Mouse (Mus musculus): Measurements from ENCODE around the gene Cdc20b. TPM values are rescaled to one million over a fixed set of nuclear protein-coding genes. Genes with fewer than 3 reads are reported as not detected.
A peak's percentile ranks its signal among the peaks of the same experiment; 100 is the strongest.
"Not testable (repeated sequence)": the region's sequence is repeated elsewhere in the genome, so short reads cannot be mapped to it uniquely, and the experiment has no call there.

Gene Cdc20b
- polyA plus RNA-seq, 1 experiment from 2014 or later = 0.47 TPM

DNA sequence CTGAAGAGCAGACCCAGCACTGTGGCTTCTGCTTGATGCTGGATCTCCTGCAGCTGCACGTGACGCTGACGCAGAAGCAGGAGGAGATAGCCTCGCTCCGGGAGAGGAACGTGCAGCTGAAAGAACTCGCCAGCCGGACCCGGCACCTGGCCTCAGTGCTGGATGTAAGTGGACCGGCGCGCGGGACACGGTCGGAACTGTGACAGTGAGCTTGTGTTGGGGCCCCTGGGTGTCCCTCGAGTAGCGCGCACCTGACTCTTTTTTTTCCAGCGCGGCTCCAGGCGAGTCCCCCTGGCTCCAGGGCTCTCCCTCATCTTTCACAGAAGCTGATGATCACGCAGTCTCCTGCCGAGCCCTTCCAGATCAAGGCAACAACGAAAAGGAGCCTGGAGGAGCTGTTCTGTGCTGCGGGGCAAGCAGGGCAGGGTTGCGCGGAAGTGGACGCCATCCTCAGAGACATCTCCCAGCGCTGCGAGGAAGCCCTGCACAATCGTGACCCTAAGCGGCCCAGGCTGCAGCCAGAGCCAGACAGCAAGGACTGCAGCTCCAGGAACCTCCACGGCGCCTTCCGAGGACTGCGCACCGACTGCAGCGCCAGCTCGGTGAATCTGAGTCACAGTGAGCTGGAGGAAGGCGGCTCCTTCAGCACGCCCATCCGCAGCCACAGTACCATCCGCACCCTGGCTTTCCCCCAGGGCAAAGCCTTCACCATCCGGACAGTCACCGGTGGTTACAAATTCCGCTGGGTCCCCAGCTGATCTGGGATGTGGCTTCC is 36.3 kb upstream of the Cdc20b start:
- TF ChIP-seq CTCF (IDR thresholded peaks at IDR 0.05) (no peak), EP300 (IDR thresholded peaks at IDR 0.05) (no peak)
- H3K27ac ChIP-seq (ENCODE audit: low read length) = no peak overlapping the region
- H3K4me3 ChIP-seq (ENCODE audit: low read depth, low read length) = peak overlapping the region; percentile 27
- H3K9me3 ChIP-seq (ENCODE audit: low read length) = no peaks in the 10 kb centered on the region
- ATAC-seq = peak; percentile 9
- H3K27me3 ChIP-seq (replicated peaks; ENCODE audit: insufficient read depth, low read length) = peaks cover 40% of the 10 kb centered on the region
- no peaks in the 10 kb centered on the region for H3K36me3 ChIP-seq (ENCODE audit: insufficient read depth, low read length)
- peak overlapping the region; percentile 59 for H3K4me2 ChIP-seq (replicated peaks; ENCODE audit: low read depth, low read length)
- no peak overlapping the region for H3K9ac ChIP-seq (replicated peaks; ENCODE audit: low read depth)
- 1% methylated on average over 46 of the region's 46 CpGs for WGBS
- no peak for DNase-seq (ENCODE audit: low spot score)
- H3K4me1 ChIP-seq (ENCODE audit: insufficient read depth, low read depth, low read length) = peaks cover 9% of the 10 kb centered on the region; the same call in 1 of the 2 replicates

DNA sequence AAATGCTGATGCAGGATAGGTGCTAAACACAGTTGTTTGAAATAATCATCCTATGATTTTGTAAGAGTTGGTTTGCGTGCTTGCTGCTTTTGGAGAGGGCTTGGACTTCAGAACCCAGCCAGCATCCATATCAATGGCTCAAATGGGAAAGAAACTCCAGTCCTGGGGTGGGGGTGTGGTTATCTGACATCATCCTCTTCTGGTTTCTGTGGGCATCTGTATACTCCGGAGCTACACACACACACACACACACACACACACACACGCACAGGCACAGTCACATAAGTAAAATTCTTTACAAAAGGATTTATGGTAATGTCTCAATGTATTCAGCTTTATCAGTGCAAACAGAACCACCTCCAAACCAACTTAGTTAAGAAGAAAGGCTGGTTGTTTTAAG is 34.8 kb upstream of the Cdc20b start:
- DNase-seq (ENCODE audit: low spot score) = no peak
- H3K36me3 ChIP-seq (ENCODE audit: insufficient read depth, low read length) = no peaks in the 10 kb centered on the region
- peaks cover 25% of the 10 kb centered on the region for H3K27me3 ChIP-seq (replicated peaks; ENCODE audit: insufficient read depth, low read length)
- peak overlapping the region; percentile 49; the same call in 1 of the 2 replicates for H3K27ac ChIP-seq (ENCODE audit: low read length)
- TF ChIP-seq EP300 (IDR thresholded peaks at IDR 0.05) (no peak), CTCF (IDR thresholded peaks at IDR 0.05) (no peak)
- peaks cover 7% of the 10 kb centered on the region; the same call in 1 of the 2 replicates for H3K4me1 ChIP-seq (ENCODE audit: insufficient read depth, low read depth, low read length)
- peak; percentile 36; the same call in 1 of the 2 replicates for ATAC-seq
- 33% methylated on average over 3 of the region's 3 CpGs for WGBS
- H3K9me3 ChIP-seq (ENCODE audit: low read length) = no peaks in the 10 kb centered on the region
- no peak overlapping the region for H3K9ac ChIP-seq (replicated peaks; ENCODE audit: low read depth)
- no peak overlapping the region for H3K4me2 ChIP-seq (replicated peaks; ENCODE audit: low read depth, low read length)
- no peak overlapping the region for H3K4me3 ChIP-seq (ENCODE audit: low read depth, low read length)

DNA sequence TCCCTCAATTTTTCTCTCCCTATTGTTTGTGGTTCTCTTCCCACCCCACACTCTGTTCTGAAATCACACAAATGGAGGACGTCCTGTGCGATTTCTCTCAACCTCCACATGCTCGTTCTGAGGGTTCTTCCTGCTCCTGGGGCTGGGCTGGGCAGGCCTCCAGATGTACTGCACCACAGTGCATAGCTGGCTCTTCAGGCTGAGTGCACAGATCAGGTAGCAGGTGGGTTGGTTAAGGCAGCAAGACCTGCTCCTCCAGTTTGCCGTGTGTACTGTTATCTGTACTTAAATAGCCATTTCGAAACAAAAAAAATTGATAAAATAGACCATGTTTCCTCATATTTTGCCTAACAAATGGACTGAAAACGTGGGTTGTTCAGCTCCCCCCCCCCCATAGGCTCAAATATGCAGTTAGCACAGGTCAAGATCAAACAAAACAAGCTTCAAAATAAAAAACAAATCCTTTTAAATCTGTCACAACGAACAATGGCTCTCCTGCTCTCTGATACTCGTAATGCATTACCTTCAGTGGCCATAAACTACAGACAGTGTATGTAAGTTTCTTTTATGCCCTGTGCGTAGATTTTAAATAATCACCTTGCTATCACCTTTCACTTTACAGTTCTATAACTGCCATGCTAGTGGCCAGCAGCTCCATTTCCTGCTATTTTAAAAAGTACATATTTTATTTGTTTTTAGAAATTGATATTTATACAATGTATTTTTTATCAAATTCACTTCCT is 34.2 kb upstream of the Cdc20b start:
- peaks cover 24% of the 10 kb centered on the region for H3K27me3 ChIP-seq (replicated peaks; ENCODE audit: insufficient read depth, low read length)
- peaks cover 7% of the 10 kb centered on the region; the same call in 1 of the 2 replicates for H3K4me1 ChIP-seq (ENCODE audit: insufficient read depth, low read depth, low read length)
- H3K4me3 ChIP-seq (ENCODE audit: low read depth, low read length) = no peak overlapping the region
- ATAC-seq (peak; percentile 97), DNase-seq (ENCODE audit: low spot score) (peak; percentile 88)
- 37% methylated on average over 9 of the region's 9 CpGs for WGBS
- H3K9me3 ChIP-seq (ENCODE audit: low read length) = no peaks in the 10 kb centered on the region
- H3K4me2 ChIP-seq (replicated peaks; ENCODE audit: low read depth, low read length) = no peak overlapping the region
- peak overlapping the region; percentile 49; the same call in 1 of the 2 replicates for H3K27ac ChIP-seq (ENCODE audit: low read length)
- TF ChIP-seq EP300 (IDR thresholded peaks at IDR 0.05) = peak; percentile 50; the same call in 1 of the 2 replicates
- TF ChIP-seq CTCF (IDR thresholded peaks at IDR 0.05) = no peak
- H3K36me3 ChIP-seq (ENCODE audit: insufficient read depth, low read length) = no peaks in the 10 kb centered on the region
- H3K9ac ChIP-seq (replicated peaks; ENCODE audit: low read depth) = no peak overlapping the region

DNA sequence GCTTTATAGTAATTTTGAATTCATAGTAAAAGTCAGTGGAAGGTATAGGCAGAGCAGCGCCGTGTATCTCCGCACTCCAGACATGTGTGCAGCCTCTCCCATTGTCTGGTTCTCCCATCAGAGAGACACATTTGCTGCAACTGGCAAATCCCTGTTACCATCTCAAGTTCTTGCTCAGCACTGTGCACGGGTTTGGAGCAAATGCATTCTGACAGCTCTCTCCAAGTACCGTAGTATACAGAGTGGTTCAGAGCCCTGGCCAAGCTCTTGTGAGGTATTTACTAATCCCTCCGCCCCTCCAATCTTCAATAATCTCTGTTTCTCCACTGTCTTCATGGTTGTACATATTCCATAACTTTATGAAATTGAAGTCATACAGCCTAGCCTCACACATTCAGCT is 22.2 kb upstream of the Cdc20b start:
- DNase-seq (ENCODE audit: low spot score) = no peak
- H3K4me1 ChIP-seq (ENCODE audit: insufficient read depth, low read depth, low read length) = no peaks in the 10 kb centered on the region
- H3K27me3 ChIP-seq (replicated peaks; ENCODE audit: insufficient read depth, low read length) = no peaks in the 10 kb centered on the region
- no peak overlapping the region for H3K9ac ChIP-seq (replicated peaks; ENCODE audit: low read depth)
- no peak for ATAC-seq
- peak overlapping the region; percentile 51 for H3K4me2 ChIP-seq (replicated peaks; ENCODE audit: low read depth, low read length)
- no peaks in the 10 kb centered on the region for H3K9me3 ChIP-seq (ENCODE audit: low read length)
- 69% methylated on average over 6 of the region's 6 CpGs for WGBS
- TF ChIP-seq EP300 (IDR thresholded peaks at IDR 0.05) (no peak), CTCF (IDR thresholded peaks at IDR 0.05) (no peak)
- H3K36me3 ChIP-seq (ENCODE audit: insufficient read depth, low read length) = no peaks in the 10 kb centered on the region
- H3K4me3 ChIP-seq (ENCODE audit: low read depth, low read length) = no peak overlapping the region
- H3K27ac ChIP-seq (ENCODE audit: low read length) = no peak overlapping the region

DNA sequence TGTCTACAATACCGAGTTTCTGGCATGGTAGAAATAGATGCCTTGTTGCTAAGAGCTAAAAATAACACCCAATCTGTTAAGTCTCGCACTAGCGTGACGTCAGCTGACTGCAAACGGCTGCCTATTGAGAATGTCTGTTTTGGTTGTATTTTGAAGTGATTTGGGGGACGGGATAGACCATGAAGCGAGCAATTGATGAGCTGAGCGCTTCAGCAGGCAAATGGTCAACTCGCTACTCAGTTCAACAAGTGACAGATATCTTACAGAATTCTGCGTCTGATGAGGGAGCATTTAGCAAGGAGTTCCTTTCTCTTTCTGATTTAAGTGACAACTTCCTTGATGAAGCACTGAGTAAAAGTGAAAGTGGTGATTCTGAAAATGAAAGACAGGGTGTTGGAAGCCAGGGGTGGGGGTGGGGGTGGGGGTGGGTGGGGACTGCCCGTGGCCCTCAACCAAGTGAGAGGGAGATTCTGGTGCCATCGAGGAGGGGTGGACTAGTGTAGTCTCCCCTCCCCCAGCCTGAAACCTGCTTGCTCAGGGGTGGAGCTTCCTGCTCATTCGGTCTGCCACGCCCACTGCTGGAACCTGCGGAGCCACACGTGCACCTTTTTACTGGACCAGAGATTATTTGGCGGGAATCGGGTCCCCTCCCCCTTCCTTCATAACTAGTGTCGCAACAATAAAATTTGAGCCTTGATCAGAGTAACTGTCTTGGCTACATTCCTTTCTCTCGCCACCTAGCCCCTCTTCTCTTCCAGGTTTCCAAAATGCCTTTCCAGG is 21.5 kb upstream of the Cdc20b start:
- H3K27me3 ChIP-seq (replicated peaks; ENCODE audit: insufficient read depth, low read length); H3K36me3 ChIP-seq (ENCODE audit: insufficient read depth, low read length); H3K9me3 ChIP-seq (ENCODE audit: low read length); H3K9ac ChIP-seq (replicated peaks; ENCODE audit: low read depth); H3K27ac ChIP-seq (ENCODE audit: low read length); H3K4me1 ChIP-seq (ENCODE audit: insufficient read depth, low read depth, low read length): not testable (repeated sequence)
- peak; percentile 44; the same call in 1 of the 2 replicates for ATAC-seq
- peak overlapping the region; percentile 51 for H3K4me2 ChIP-seq (replicated peaks; ENCODE audit: low read depth, low read length)
- peak; percentile 54 for DNase-seq (ENCODE audit: low spot score)
- 23% methylated on average over 16 of the region's 20 CpGs for WGBS
- peak overlapping the region; percentile 41 for H3K4me3 ChIP-seq (ENCODE audit: low read depth, low read length)

DNA sequence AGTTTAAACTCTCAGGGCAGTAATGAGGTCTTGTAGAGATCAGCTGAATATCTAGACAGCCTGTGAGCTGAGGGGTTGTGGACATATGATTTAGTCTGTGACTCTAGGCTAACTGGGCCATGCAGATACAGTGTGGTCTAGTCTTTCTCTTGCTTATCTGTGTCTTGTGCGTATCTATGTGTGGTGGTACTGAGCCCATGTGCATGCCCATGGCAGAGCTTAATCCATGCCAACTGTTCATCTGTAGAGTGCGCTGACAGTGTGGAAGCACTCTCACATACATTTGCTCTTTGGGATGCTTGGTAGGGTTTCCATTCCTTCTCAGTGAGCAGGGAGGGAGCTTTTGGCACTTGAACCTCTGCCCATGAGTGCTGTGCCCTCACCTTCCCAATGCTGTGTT is 13.4 kb upstream of the Cdc20b start:
- H3K9ac ChIP-seq (replicated peaks; ENCODE audit: low read depth) = no peak overlapping the region
- H3K36me3 ChIP-seq (ENCODE audit: insufficient read depth, low read length) = no peaks in the 10 kb centered on the region
- no peaks in the 10 kb centered on the region for H3K27me3 ChIP-seq (replicated peaks; ENCODE audit: insufficient read depth, low read length)
- H3K4me1 ChIP-seq (ENCODE audit: insufficient read depth, low read depth, low read length) = no peaks in the 10 kb centered on the region
- H3K4me2 ChIP-seq (replicated peaks; ENCODE audit: low read depth, low read length) = no peak overlapping the region
- H3K27ac ChIP-seq (ENCODE audit: low read length) = no peak overlapping the region
- 78% methylated on average over 2 of the region's 2 CpGs for WGBS
- H3K9me3 ChIP-seq (ENCODE audit: low read length) = no peaks in the 10 kb centered on the region
- TF ChIP-seq EP300 (IDR thresholded peaks at IDR 0.05) = no peak
- TF ChIP-seq CTCF (IDR thresholded peaks at IDR 0.05) = no peak
- no peak overlapping the region for H3K4me3 ChIP-seq (ENCODE audit: low read depth, low read length)
- ATAC-seq = no peak
- no peak for DNase-seq (ENCODE audit: low spot score)

Measured in lung, postnatal 0 days (tissue).